Mouse (Mus musculus) macrophage (primary cell): ENCODE measurements around the gene Cacna1c. TPM values are rescaled to one million over a fixed set of nuclear protein-coding genes. Genes with fewer than 3 reads are reported as not detected.
A peak's percentile ranks its signal among the peaks of the same experiment; 100 is the strongest.
"Not testable (repeated sequence)": the region's sequence is repeated elsewhere in the genome, so short reads cannot be mapped to it uniquely, and the experiment has no call there.

ENCODE experiments used
- H3K27ac ChIP-seq: fragments of 350-480 bp; formaldehyde crosslinking; 2 replicates; pipeline ENCODE4 v1.9.0; 2021
- H3K36me3 ChIP-seq: fragments of 350-480 bp; formaldehyde crosslinking; 2 replicates; pipeline ENCODE4 v1.9.0; 2021; ENCODE audit errors: inconsistent target
- H3K4me3 ChIP-seq: fragments of 350-480 bp; formaldehyde crosslinking; 2 replicates; pipeline ENCODE4 v1.9.0; 2021; ENCODE audit errors: inconsistent target
- H3K79me2 ChIP-seq: fragments of 350-480 bp; formaldehyde crosslinking; 2 replicates; pipeline ENCODE4 v1.9.0; 2021; ENCODE audit errors: inconsistent target
- WGBS: methylation state at CpG from one replicate; pipeline ENCODE4 v1.1.7; 2026; ENCODE audit warnings: inconsistent platforms; ENCODE audit not compliant: missing documents; 5-methylcytosine and 5-hydroxymethylcytosine counted together
- polyA plus RNA-seq: library from polyadenylated mRNA; stranded (reverse); fragments of 250-400 nt; gene quantifications from 3 replicates; pipeline ENCODE4 v1.2.4, GENCODE M21; 2018; ENCODE audit warnings: inconsistent platforms

Cacna1c gene
- polyA plus RNA-seq, 1 experiment from 2014 or later = not detected

DNA sequence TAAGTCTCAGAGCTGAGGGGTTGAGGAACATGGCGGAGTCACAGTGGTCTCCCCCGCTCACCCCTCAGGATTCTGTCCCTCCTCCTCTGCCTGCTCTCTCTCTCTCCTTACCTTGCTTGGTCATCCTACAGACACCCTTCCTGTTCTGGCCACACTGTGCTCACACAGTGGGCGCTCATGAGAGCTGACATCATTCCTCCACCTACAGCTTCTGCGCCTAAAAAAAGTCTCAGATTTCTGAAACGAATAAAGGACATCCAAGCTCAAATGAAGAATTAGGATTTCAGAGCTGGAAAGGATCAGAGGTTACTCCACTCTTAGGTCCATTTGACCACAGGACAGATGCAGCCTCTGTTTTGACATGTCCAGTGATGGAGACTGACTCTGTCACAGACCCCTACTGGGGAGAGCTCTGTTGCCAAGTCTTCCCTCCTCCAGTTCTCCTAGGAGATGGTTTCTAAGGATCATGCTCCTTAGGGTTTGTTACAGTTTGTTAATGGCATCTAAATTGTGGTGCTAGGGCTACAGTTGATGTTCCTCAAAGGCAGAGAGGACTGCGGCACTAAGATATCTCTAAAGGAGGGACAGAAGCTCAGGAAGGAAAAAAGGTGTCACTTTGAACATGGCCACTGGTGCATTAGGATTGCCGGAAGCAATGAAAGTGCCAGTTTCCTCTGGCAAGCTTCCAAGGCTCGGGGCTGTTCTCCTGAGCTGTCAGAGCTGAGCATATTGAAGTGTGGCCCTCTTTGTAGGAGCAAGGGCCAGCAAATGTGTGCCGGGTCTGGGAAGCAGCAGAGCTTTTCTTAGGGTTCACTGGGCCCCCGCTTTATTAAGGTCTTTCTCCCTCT, 601.2 kb downstream of the Cacna1c start:
- H3K4me3 ChIP-seq = no peak overlapping the region
- H3K27ac ChIP-seq = no peak overlapping the region
- H3K36me3 ChIP-seq = no peaks in the 10 kb centered on the region
- no peaks in the 10 kb centered on the region for H3K79me2 ChIP-seq
- WGBS = 71% methylated on average over 10 of the region's 10 CpGs

DNA sequence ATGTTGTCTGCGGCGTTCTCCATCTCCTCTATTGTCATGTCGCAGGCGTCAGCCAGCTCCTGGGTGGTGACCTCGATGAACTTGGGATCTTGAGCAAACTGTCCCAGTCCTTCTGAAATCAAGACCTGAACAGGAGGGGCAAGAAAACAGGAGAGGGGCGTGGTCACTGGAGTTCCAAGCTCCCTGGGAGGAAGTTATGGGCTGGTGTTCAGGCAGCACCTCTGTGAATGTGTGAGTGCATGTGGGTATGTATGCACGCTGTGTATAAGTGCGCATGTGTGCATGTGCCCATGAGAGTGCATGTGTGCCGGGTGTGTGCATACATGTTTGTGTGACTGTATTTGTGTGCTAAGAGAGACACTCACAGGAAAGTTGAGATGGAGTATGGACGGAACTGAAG, 602.1 kb downstream of the Cacna1c start:
- WGBS = 23% methylated on average over 10 of the region's 10 CpGs
- no peak overlapping the region for H3K4me3 ChIP-seq
- H3K79me2 ChIP-seq = no peaks in the 10 kb centered on the region
- no peaks in the 10 kb centered on the region for H3K36me3 ChIP-seq
- H3K27ac ChIP-seq = no peak overlapping the region

DNA sequence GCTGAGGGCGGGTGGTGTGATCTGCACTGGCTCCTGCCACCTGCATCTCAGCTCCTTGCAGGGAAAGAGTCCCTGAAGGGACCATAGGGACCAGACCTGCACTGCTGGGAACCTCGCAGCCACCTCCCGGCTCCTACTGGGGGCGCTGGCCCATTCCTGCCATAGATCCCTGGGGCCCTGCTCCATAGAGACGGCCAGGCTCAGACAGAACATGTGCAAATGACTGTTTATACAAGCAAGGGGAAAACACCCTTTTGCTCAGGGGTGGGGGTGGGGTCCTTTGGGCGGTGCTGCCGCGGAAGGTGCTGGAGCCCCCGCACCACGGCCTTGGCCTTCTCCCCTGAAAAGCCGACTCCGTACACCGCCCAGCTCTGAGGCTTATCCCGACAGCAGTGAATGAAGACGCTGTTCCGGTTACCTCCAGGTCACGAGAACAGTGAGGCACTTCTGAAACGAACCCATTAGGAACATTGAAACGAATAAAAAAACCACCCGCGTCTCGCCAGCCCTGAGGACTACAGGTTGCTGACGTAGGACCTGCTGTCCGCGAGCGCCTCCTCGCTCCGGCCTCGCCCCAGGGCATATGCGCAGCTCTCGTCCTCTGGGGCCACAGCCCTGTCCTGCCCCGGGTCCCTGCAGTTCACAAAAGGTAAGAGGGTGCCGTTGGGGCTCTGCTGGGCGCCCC, 602.7 kb downstream of the Cacna1c start:
- H3K79me2 ChIP-seq = no peaks in the 10 kb centered on the region
- H3K27ac ChIP-seq = no peak overlapping the region
- H3K36me3 ChIP-seq = no peaks in the 10 kb centered on the region
- 1% methylated on average over 34 of the region's 34 CpGs for WGBS
- no peak overlapping the region for H3K4me3 ChIP-seq

DNA sequence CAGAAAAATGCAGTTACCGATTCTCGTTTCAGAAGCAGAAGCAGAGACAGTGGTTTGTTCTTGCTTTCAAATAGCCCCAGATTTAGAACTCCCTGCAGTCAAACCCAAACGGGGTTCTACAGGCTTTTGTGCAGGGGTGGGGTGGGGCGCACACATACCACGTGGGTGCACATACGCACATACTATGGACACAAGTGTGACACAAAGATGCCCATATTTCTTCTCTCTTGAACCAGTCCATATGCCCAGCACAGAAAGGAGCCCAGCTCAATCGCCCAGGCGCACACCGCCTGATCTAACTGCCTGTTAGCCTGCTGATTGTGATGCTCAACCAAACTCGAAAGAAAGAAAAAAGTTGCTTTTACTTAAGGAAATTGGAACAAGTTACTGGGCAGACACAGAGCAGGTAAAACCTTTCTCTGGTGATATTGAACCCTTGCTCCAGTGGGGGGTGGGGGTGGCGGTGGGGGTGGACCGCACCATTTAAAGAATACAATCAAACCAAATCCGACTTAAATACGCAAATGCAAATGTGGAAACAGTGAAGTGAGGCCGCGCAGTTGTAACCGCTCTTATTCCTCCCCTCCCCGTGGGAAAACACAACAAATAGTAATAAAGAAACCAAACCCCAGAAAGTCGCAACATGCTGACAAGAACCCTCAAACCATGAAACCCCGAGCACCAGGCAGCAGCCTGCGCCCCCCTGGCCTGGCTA, 603.4 kb downstream of the Cacna1c start:
- Histone ChIP-seq H3K79me2 (no peaks in the 10 kb centered on the region), H3K27ac (no peak overlapping the region), H3K4me3 (no peak overlapping the region), H3K36me3 (no peaks in the 10 kb centered on the region)
- 15% methylated on average over 21 of the region's 21 CpGs for WGBS

DNA sequence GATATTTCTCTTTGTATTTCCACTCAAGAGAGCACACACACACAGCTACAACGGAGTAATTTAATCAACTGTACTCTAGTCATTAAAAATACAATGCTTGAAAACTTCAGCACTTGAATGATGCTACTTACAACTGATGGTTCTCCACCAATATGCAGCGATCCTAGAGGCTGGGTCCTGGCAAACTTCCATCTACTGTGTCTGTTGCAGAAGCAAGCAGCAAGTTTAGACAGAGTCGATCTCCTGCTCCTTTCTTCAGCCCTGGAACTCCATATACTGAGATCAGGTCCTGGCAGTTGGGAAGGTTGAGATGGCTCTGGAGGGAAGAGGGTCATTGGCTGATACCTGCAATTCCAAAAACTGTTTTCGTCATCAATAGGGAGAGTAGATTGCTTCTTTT, 617.5 kb downstream of the Cacna1c start:
- H3K79me2 ChIP-seq, H3K27ac ChIP-seq, H3K36me3 ChIP-seq, H3K4me3 ChIP-seq: not testable (repeated sequence)
- WGBS = 88% methylated on average over 4 of the region's 4 CpGs

DNA sequence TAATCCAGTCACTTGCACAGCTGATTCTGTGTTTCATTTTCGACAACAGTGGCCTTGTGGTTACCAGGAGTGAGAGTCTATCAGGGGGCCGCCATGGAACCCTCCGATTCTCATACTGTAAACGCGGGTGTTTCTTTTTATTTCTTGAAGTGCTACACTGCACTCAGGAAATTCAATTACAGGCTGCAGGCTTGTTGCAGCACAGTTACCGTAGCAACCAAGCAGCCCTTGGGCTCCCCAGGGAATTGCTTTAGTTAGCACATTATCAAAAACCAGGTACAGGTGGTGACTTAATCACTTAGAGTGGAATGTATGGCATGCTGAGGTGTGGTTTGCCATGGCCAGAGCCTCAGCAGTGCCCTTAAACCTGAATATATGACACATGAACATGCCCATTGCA, 621.9 kb downstream of the Cacna1c start:
- no peak overlapping the region for H3K27ac ChIP-seq
- H3K79me2 ChIP-seq = no peaks in the 10 kb centered on the region
- WGBS = 89% methylated on average over 6 of the region's 6 CpGs
- H3K4me3 ChIP-seq = no peak overlapping the region
- H3K36me3 ChIP-seq = no peaks in the 10 kb centered on the region

DNA sequence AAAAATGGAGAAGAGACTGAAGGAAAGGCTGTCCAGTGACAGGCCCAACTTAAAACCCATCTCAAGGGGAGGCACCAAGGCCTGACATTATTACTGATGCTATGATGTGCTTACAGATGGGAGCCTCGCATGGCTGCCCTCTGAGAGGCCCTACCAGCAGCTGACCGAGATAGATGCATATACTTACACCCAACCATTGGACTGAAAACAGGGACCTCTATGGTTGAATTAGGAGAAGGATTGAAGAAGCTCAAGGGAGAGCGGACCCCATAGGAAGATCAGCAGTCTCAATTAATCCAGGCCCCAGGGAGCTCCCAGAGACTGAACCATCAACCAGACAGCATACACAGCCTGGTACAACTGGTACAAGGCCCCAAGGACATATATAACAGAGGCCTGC, 628.4 kb downstream of the Cacna1c start:
- no peaks in the 10 kb centered on the region for H3K36me3 ChIP-seq
- H3K79me2 ChIP-seq = no peaks in the 10 kb centered on the region
- H3K27ac ChIP-seq = no peak overlapping the region
- 100% methylated on average over 3 of the region's 3 CpGs for WGBS
- H3K4me3 ChIP-seq = no peak overlapping the region

DNA sequence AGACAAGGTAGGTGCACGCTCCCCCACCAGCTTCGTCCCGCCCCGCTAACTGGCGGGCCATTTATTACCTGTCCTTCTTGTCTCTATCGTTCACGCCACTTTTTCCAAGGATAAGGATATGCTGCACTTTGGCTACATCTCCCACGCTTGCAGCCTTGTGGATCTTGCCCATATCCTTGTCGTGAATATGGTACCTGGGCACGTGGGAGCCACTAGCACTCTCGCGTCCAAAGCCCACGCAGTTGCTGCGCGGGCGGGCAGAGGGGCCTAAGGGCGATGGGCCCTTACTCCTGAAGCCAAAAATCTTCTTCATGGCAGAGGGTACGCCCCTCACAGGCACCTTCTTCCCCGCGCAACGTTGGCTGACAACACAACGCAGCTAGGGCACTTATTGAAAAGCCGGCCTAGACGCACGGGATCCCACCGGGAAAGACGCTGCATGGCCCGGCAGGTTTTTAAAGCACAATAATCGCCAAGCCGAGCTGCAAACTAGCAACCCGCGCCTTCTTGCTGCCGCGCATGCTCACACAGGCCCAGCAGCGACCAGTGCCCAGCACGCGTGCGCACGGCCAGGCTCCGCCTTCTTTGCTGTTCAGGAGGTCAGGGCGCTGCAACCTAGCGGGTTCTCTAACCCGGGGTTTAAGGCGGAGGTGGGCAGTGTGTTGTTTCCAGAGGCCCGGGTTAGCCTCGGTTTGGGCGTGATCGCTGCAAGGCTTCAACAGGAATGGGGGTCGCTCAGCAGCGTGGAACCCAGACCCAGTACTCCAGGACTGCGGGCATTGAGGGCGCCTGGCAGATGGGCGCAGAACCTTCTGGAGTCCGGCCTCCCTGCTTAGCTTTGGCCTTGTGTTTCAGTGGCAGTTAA, 634.2 kb downstream of the Cacna1c start, which contains the start of gene Ankrd26:
Gene Ankrd26, minus strand, starts transcription at position 482 of the 865 bp plus-strand sequence.
- Histone ChIP-seq H3K27ac (peak within 1 kb of the TSS; percentile 54), H3K36me3 (no peaks in the 10 kb centered on the region), H3K79me2 (no peaks in the 10 kb centered on the region), H3K4me3 (peak within 1 kb of the TSS; percentile 81)
- WGBS = 2% methylated on average over 54 of the region's 54 CpGs

DNA sequence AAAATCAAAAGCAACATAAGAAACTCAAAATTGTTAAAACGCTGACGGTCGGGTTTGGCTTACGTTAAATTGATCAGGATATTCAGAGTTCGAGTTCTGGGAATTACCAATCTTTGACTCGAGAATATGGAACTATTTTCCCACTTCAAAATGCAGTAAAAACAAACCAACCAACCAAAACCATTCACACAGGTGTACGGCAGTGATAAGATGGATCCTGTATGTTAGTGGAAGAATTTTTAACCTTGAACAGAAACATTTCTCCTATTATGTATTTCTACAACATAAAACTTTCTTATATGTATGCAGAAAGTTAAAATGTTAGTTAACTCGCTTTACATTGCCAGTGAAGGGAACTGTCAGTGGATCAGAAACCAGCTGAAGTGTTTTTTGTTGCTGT, 635.0 kb downstream of the Cacna1c start:
- Histone ChIP-seq H3K4me3 (peak overlapping the region; percentile 81), H3K79me2 (no peaks in the 10 kb centered on the region), H3K27ac (no peak overlapping the region), H3K36me3 (0 out of 2 replicates have a peak, but pooled peaks cover 3% of the 10 kb centered on the region)
- 87% methylated on average over 7 of the region's 8 CpGs for WGBS

DNA sequence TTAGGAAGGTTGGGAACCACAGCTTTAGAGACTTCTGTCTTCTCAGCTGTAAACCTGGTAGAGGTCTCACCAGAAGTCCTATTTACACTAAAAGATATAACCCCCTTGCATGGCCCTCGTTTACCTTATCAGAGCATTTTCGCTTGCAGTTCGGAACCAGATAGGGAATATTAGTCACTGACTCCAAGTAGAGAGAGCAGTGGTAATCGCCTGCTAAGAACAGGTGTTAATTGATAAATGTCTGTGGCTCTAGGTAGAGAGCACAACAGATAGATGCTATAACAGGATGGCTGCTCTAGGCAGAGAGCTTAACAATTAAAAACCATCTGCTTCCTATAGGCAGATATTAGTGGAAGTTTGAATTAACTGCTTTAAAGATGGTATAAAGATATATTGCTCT, 657.6 kb downstream of the Cacna1c start:
- Histone ChIP-seq H3K4me3 (no peak overlapping the region), H3K79me2 (no peaks in the 10 kb centered on the region), H3K36me3 (no peaks in the 10 kb centered on the region), H3K27ac (no peak overlapping the region)
- WGBS = 98% methylated on average over 4 of the region's 4 CpGs

Other genes starting within 250 kb of the Cacna1c start
- gene Dcp1b, start 21.2 kb downstream of the Cacna1c start, polyA plus RNA-seq = 6.4 to 13.5 TPM (median 7.1 TPM) in 3 replicates
- gene Cacna2d4, start 40.1 kb upstream of the Cacna1c start, polyA plus RNA-seq = not detected in 3 replicates
- not detected in 3 replicates for gene Lrtm2, start 134.3 kb upstream of the Cacna1c start, polyA plus RNA-seq
- 38.1 to 45.9 TPM (median 44.4 TPM) in 3 replicates for gene Adipor2, start 221.3 kb upstream of the Cacna1c start, polyA plus RNA-seq